Mouse (Mus musculus) small intestine, adult 2 months (tissue): ENCODE results near the gene Gsk3a. TPM values are rescaled to one million over a fixed set of nuclear protein-coding genes. Genes with fewer than 3 reads are reported as not detected.
"Not testable (repeated sequence)": the region's sequence is repeated elsewhere in the genome, so short reads cannot be mapped to it uniquely, and the experiment has no call there.

Source experiments
- H3K27ac ChIP-seq: fragments of 200-500 bp; 2 replicates; pipeline ENCODE4 v1.5.1; 2012; ENCODE audit warnings: low read depth, low read length, control low read depth, inconsistent platforms; ENCODE audit not compliant: insufficient read depth
- H3K27me3 ChIP-seq: fragments of 200-500 bp; 2 replicates; pipeline ENCODE4 v1.6.1; 2012; ENCODE audit warnings: mild to moderate bottlenecking, moderate library complexity, low read length, inconsistent platforms; ENCODE audit not compliant: control insufficient read depth, insufficient read depth
- H3K36me3 ChIP-seq: fragments of 200-500 bp; 2 replicates; pipeline ENCODE4 v1.6.1; 2012; ENCODE audit warnings: mild to moderate bottlenecking, low read length, control low read depth, inconsistent platforms; ENCODE audit not compliant: control insufficient read depth, insufficient read depth
- H3K4me1 ChIP-seq: fragments of 200-500 bp; 2 replicates; pipeline ENCODE4 v1.6.1; 2012; ENCODE audit warnings: low read length, inconsistent platforms, mixed read lengths; ENCODE audit not compliant: control insufficient read depth, insufficient read depth, insufficient read length
- H3K4me3 ChIP-seq: fragments of 200-500 bp; 2 replicates; pipeline ENCODE4 v1.5.1; 2012; ENCODE audit warnings: low read depth, mild to moderate bottlenecking, control low read depth, inconsistent platforms, low read length, moderate library complexity
- CTCF ChIP-seq: fragments of 200-500 bp; IDR thresholded peaks from 2 replicates; pipeline ENCODE4 v1.5.1; 2012; ENCODE audit warnings: low read depth, mild to moderate bottlenecking, control low read depth, inconsistent platforms, low read length, moderate library complexity, mixed read lengths; ENCODE audit not compliant: insufficient replicate concordance, insufficient read length; ENCODE audit errors: extremely low read depth
- POLR2A ChIP-seq: fragments of 200-500 bp; IDR thresholded peaks from 2 replicates; pipeline ENCODE4 v1.6.1; 2012; ENCODE audit warnings: low read depth, mild to moderate bottlenecking, control low read depth, inconsistent platforms, low read length, moderate library complexity
- WGBS: fragments of 180-500 bp; shearing (Covaris S2); methylation state at CpG from one replicate; pipeline ENCODE4 v1.1.7; 2018; 5-methylcytosine and 5-hydroxymethylcytosine counted together
- polyA plus RNA-seq: library from polyadenylated mRNA; depleted of rRNA; stranded (reverse); fragments of >200 nt; gene quantifications from 2 replicates; pipeline ENCODE4 v1.2.3, GENCODE M21; 2012

The Gsk3a gene
- polyA plus RNA-seq, 1 experiment, result 163 TPM

- Histone ChIP-seq H3K27ac (peak within 1 kb of the TSS; percentile 95), H3K4me3 (peak within 1 kb of the TSS; percentile 88), H3K4me1 (peaks cover 7% of the 10 kb centered on the region), H3K27me3 (no peaks in the 10 kb centered on the region), H3K36me3 (peaks cover 12% of the 10 kb centered on the region)
- TF ChIP-seq POLR2A, result peak; percentile 15; the same call in 1 of the 2 replicates
- TF ChIP-seq CTCF, result no peak
- under 1% methylated on average over 29 of the region's 29 CpGs for WGBS
Observed at GRCm38 (mm10) chr7:25267301-25267750, 29.7 kb upstream of the Gsk3a start, which contains the start of gene Cic. Cic (plus strand) TSS chr7:25267704.

- 84% methylated on average over 8 of the region's 8 CpGs for WGBS
- H3K27me3 ChIP-seq, result no peaks in the 10 kb centered on the region
- no peak overlapping the region for H3K27ac ChIP-seq
- peaks cover 7% of the 10 kb centered on the region for H3K4me1 ChIP-seq
- H3K36me3 ChIP-seq, result peaks cover 3% of the 10 kb centered on the region
- TF ChIP-seq CTCF, result no peak
- TF ChIP-seq POLR2A, result no peak
- no peak overlapping the region for H3K4me3 ChIP-seq
Observed at GRCm38 (mm10) chr7:25266180-25266962, 28.7 kb upstream of the Gsk3a start.

DNA sequence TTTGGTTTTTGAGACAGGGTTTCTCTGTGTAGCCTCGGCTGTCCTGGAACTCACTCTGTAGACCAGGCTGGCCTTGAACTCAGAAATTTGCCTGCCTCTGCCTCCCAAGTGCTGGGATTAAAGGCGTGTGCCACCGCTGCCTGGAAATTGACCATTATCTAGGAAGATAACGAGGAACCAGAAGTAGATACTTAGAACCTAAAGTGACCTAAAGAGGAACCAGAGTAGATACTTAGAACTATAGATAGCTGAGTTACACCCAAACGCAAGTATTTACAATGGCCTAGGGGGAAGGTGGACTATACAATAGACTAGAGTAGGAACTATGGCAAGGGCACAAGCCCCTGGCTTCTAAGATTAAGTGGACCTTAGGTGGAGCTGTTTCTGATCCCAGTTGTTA is 28.1 kb upstream of the Gsk3a start:
- not testable (repeated sequence) for H3K27me3 ChIP-seq, H3K4me3 ChIP-seq, H3K36me3 ChIP-seq, H3K27ac ChIP-seq, H3K4me1 ChIP-seq
- WGBS, result 75% methylated on average over 5 of the region's 5 CpGs

GRCm38 (mm10) chr7:25263968-25264870 is 26.6 kb upstream of the Gsk3a start:
- TF ChIP-seq POLR2A (no peak), CTCF (no peak)
- peaks cover 1% of the 10 kb centered on the region; the same call in 1 of the 2 replicates for H3K4me1 ChIP-seq
- H3K36me3 ChIP-seq, result no peaks in the 10 kb centered on the region
- no peak overlapping the region for H3K27ac ChIP-seq
- no peaks in the 10 kb centered on the region for H3K27me3 ChIP-seq
- no peak overlapping the region for H3K4me3 ChIP-seq
- 67% methylated on average over 17 of the region's 17 CpGs for WGBS

DNA sequence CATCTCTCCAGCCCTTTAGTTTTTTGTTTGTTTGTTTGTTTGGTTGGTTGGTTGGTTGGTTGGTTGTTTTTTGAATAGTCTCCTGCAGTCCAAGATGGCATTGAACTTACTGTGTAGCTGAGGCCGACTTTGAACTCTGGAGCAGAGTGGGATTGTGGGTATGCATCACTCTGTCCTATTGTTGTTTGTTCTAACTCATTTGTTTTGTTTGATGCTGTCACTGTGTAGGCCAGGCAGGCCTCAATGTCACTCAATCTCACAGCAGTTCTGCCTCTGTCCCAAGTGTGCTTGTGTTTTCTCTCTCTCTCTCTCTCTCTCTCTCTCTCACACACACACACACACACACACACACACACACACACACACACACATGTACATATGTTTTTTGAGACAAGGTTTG is 24.2 kb upstream of the Gsk3a start:
- Histone ChIP-seq H3K4me1 (peaks cover under 1% of the 10 kb centered on the region; the same call in 1 of the 2 replicates), H3K27ac (no peak overlapping the region), H3K4me3 (no peak overlapping the region), H3K36me3 (no peaks in the 10 kb centered on the region), H3K27me3 (no peaks in the 10 kb centered on the region)
- WGBS, result 77% methylated on average over 1 of the region's 1 CpGs
- TF ChIP-seq POLR2A (no peak), CTCF (no peak)

DNA sequence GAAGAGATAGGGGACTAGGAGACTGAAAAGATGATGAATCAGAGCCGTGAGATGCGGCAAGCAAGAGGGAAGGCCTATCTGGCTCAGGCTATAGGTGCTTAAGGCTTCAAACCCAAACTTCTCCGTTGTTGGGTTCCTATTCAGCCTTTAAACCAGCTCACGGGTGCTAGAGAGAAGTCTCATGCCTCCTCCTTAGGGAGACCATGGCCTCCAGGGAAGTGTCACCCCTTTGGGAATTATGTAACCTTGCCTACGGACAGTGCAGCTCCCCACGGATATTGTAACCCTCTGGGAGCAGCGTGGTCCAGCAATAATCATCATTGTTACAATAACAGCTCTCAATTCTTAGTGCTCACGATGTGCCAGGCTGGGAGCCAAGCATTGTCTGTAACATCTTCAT is 14.2 kb upstream of the Gsk3a start:
- 62% methylated on average over 8 of the region's 8 CpGs for WGBS
- Histone ChIP-seq H3K36me3 (no peaks in the 10 kb centered on the region), H3K27me3 (no peaks in the 10 kb centered on the region), H3K4me1 (peaks cover 14% of the 10 kb centered on the region), H3K4me3 (no peak overlapping the region), H3K27ac (peak overlapping the region; percentile 88)
- TF ChIP-seq CTCF, result no peak
- no peak for TF ChIP-seq POLR2A

DNA sequence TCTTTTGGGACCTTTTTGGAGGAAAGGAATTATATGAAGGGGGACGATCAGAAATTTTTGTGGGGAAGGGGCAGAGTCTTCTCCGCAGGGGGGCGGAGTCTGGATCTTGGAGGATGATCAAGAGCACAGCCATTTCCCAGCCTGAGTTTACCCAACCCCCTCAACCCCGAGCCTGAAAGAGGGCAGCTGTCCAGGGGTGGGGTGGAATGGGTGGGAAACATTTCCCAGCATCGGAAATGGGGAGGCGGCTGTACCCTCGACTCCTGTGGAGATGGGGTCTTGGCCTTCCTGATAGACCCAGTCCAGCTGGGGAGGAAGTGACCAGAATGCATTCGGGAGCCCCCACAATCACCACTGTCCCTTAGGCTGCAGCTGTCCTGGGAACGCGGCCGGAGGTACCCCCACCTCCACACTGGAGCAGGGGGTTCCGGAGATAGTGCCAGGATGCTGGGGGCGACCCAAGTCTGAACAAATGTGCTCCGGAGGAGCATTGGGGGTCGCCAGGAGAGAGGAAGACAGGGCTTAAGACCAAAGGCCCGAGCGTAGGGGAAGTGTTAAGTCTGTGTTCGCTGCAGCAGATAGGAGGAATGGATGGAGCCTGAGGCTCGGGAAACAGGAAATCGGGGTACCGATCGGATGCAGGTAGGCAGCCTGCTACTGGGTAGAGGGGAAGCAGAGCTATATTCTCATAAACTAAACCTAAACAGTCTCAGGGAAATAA is 13.6 kb upstream of the Gsk3a start:
- H3K27ac ChIP-seq, result peak overlapping the region; percentile 88
- H3K36me3 ChIP-seq, result no peaks in the 10 kb centered on the region
- peak overlapping the region; percentile 59 for H3K4me3 ChIP-seq
- H3K4me1 ChIP-seq, result peaks cover 14% of the 10 kb centered on the region
- no peak for TF ChIP-seq CTCF
- no peak for TF ChIP-seq POLR2A
- H3K27me3 ChIP-seq, result no peaks in the 10 kb centered on the region
- 16% methylated on average over 22 of the region's 22 CpGs for WGBS
